In the genomic region with DNA sequence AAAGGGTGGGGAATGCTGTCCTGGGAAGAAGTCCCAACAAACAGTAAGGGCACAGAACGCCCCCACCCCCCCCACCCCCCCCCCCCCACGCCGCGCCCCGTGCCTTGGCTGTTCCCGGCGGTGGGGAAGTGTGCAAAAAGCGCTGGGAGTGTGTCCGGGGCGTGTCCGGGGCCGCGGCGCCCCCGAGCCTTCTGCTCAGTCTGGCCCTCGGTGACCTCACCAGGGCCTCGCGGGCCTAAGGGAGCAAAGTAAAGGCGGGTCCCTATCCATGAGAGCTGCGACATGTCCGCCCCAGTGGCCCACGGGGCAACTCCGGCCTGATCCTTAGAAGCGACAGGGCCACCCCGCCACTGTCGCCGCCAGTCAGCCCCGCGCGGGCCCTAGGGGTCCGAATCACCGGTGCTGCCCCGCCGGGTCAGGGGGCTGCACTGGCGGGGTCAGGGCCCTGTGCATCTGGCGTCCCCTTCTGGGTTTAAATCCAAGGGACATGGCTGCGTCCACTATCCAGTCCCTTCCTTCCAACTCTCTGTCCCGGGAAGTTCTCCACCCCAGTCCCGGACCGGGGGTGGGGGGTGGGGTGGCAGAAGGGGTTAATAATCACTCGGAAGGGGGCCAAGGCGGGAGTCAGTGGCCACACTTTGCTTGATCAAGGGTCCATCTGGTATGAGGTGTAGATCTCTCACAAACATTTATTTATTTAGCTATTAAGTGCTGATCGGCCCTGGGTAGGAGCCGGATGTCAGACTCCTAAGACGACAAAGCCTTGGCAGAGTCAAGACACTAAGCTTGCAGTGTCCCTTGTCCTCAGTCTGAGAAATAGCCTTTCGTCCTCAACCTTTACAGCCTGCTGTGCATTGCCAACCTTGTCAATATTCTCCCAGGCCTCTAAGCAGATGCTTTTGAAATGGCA, we compare ENCODE assay signal across 8 mouse cellular contexts. TPM values are rescaled to one million over a fixed set of nuclear protein-coding genes. Genes with fewer than 3 reads are reported as not detected.
DNase-seq lines count a peak whose midpoint lies in the region; ATAC-seq lines count a peak whose summit lies in the region.

Gene Wwc2 (minus strand): TSS at position 14 of the 910 bp plus-strand sequence.

- H3K27ac ChIP-seq in hindbrain, embryonic 14.5 days: peak within 1 kb of the TSS; percentile 73
- H3K27ac ChIP-seq in macrophage: peak within 1 kb of the TSS; percentile 75

- ATAC-seq in hindbrain, embryonic 14.5 days (ENCODE audit: low FRiP score): peak; percentile 57

- H3K4me1 ChIP-seq in hindbrain, embryonic 14.5 days (replicated peaks; ENCODE audit: control insufficient read depth, insufficient read depth, low read length): peaks cover 9% of the 10 kb centered on the region

- peak within 1 kb of the TSS; percentile 69 for H3K9ac ChIP-seq in hindbrain, embryonic 14.5 days

- WGBS in hindbrain, embryonic 14.5 days: under 1% methylated on average over 45 of the region's 46 CpGs
- WGBS in macrophage (ENCODE audit: missing documents): 7% methylated on average over 46 of the region's 46 CpGs

- peaks cover 35% of the 10 kb centered on the region for H3K79me2 ChIP-seq in macrophage (ENCODE audit: inconsistent target)

- H3K9me3 ChIP-seq in hindbrain, embryonic 14.5 days (ENCODE audit: control insufficient read depth, low read length): no peaks in the 10 kb centered on the region

- H3K36me3 ChIP-seq in hindbrain, embryonic 14.5 days (replicated peaks; ENCODE audit: control insufficient read depth, insufficient read depth): no peaks in the 10 kb centered on the region
- H3K36me3 ChIP-seq in macrophage (ENCODE audit: inconsistent target): no peaks in the 10 kb centered on the region

- H3K27me3 ChIP-seq in hindbrain, embryonic 14.5 days (ENCODE audit: control insufficient read depth, insufficient read depth, low read length): no peaks in the 10 kb centered on the region

- peak within 1 kb of the TSS; percentile 82 for H3K4me2 ChIP-seq in hindbrain, embryonic 14.5 days (replicated peaks)

- peak; percentile 87 for DNase-seq in R1 (ENCODE audit: low read depth, low spot score)
- DNase-seq in cerebellum, adult 9-10 months: peak; percentile 39
- DNase-seq in gastrocnemius, adult 18-20 months (ENCODE audit: low spot score): peak; percentile 76
- no peak for DNase-seq in hindbrain, embryonic 14.5 days (ENCODE audit: low spot score)
- peak; percentile 24 to 28 for DNase-seq in left cerebral cortex, adult 8-10 months (ENCODE audit: low spot score in 2 of 2)
- DNase-seq in retina, postnatal 7 days (ENCODE audit: low read depth, low spot score): peak; percentile 17
- DNase-seq in urinary bladder, postnatal 36 days (ENCODE audit: low spot score in 2 of 2): peak; percentile 66 to 81

- H3K4me3 ChIP-seq in hindbrain, embryonic 14.5 days (replicated peaks; ENCODE audit: low read length): peak within 1 kb of the TSS; percentile 68
- peak within 1 kb of the TSS; percentile 47; the same call in 1 of the 2 replicates for H3K4me3 ChIP-seq in macrophage (ENCODE audit: inconsistent target)

RNA-seq across cellular contexts. Expression of gene Wwc2, which starts in this region (rescaled TPM):
- total RNA-seq in gastrocnemius, adult 18-20 months (2021): 1 to 10 TPM; 5.1 to 6.7 TPM
- 7.3 and 7.7 TPM in 2 replicates for polyA plus RNA-seq in hindbrain, embryonic 14.5 days (2014; fragmentation: Nextera tagmentation; extraction: Ambion mirVana)
- 10 to 100 TPM; 24.4 to 25.9 (median 24.8) TPM for total RNA-seq in left cerebral cortex, adult 8-10 months (2022)
- 10 to 100 TPM in 25 of 26 experiments, 1 to 10 TPM in 1; 9.5 to 37.3 (median 20.5) TPM for total RNA-seq in macrophage (2018; cell fraction: chromatin; rRNA removed)
- total RNA-seq in macrophage (2018; cell fraction: cytosol; rRNA removed): 10 to 100 TPM in 12 of 26 experiments, 1 to 10 TPM in 14; 5.1 to 13.7 (median 9.1) TPM
- 10 to 100 TPM in 25 of 26 experiments, 1 to 10 TPM in 1; 9.2 to 33.9 (median 16.2) TPM for total RNA-seq in macrophage (2018; cell fraction: nucleus; rRNA removed)
- polyA plus RNA-seq in macrophage (2018): 5.6 to 8.6 TPM (median 6.8 TPM) in 3 replicates
